Mouse (Mus musculus): ENCODE measurements around the gene Mad2l1bp. TPM values are rescaled to one million over a fixed set of nuclear protein-coding genes. Genes with fewer than 3 reads are reported as not detected.

Gene Mad2l1bp
- polyA plus RNA-seq (2012; rRNA removed), result 21.7 and 23.9 TPM in 2 replicates

DNA sequence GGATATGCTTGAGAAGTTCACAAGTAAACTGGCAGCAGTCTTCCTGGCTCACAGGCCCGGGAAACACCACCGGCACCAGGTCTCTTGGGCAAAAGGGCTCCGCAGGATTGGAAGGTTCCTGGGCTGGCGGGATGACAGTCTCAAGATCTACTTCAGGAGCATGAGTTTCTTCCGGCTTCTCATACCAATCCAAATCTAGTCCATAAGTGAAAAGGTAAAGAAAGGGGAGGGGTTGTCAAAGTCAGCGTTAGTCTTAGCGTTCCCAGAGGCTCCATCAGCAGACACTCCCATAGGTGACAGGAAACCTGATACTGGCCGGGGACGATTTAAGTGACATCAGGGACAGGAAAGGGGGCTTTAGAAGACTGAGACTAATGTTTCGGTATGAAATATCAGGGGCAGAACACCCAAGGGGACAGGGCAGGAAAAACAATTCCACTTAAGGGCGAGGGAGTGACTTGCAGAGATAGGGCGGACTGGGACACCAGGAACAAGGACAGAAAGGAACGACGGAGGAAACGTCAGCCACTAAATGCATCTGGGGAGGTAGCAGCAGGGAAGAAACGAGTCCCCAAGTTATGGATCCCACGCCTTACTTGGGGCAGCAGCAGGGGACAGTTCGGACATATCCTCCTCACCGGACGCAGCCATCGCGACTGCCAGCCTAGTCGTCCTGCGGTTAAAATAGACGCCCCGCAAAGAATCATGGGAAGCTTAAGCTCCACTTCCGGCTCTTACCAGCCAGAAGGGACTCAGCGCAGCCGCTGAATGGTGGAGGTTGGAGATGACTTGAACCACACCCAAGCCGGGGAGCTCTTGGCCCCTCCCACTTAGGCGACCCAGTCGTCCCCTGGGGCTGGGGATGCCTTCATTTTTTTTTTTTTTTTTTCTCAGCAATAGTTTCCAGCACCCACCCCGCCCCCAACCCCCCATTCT, at the start of gene Mad2l1bp:
Gene Mad2l1bp (minus strand): TSS at position 707 of the 936 bp plus-strand sequence.

DNA sequence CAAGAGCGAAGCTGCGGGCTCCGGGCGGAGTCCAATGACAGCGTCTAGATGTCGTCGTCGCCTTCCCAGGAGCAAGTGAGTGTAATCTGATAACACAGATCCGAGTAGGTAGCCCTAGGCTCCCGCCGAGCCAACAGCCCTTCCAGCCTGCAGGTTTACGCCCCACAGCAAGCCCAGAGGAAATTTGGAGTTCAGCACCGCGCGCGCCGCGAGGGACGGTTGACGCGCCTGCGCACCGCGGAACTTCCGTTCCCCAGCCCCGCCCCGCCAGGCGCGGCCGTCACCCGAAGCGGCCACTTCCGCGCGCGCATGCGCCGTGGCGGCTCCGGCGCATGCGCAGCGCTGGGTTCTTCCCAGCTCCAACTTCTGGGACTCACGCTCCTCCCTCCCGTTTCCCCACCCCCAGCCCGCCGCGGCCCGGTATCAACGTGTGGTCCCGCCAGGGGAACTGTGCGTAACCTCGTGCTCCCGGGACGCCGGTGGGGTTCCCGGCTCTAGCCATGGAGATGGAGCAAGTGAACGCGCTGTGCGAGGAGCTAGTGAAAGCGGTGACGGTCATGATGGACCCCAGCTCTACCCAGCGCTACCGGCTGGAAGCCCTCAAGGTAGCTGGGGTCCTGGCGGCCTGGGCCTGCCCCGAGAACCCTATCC, 49.2 kb upstream of the Mad2l1bp start, which contains the start of the genes Polh and Xpo5:
Gene Polh (minus strand): TSS at position 225 of the 651 bp plus-strand sequence.
Gene Xpo5 (plus strand): TSS at position 362 of the 651 bp plus-strand sequence.

DNA sequence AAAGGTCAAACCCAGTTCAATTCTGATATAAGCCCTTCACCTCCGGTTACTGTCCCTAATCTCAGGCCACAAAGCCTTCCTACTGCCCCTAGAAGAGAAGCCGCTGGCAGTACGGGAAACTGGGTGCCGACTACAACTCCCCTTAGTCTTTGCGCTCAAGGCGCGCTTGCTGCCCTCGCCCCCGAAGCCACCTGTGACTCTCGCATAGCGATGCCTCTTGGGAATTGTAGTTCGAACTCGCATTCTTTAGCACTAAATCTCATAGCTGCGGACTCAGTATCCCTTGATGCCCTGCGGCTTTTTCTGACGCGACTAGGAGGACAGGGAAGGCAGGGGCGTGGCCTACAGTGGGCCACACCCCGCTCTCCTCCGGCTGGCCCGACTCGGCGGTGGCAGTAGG, 7.3 kb upstream of the Mad2l1bp start, which contains the start of gene Gtpbp2:
Gene Gtpbp2 (plus strand): TSS at position 347 of the 400 bp plus-strand sequence.

DNA sequence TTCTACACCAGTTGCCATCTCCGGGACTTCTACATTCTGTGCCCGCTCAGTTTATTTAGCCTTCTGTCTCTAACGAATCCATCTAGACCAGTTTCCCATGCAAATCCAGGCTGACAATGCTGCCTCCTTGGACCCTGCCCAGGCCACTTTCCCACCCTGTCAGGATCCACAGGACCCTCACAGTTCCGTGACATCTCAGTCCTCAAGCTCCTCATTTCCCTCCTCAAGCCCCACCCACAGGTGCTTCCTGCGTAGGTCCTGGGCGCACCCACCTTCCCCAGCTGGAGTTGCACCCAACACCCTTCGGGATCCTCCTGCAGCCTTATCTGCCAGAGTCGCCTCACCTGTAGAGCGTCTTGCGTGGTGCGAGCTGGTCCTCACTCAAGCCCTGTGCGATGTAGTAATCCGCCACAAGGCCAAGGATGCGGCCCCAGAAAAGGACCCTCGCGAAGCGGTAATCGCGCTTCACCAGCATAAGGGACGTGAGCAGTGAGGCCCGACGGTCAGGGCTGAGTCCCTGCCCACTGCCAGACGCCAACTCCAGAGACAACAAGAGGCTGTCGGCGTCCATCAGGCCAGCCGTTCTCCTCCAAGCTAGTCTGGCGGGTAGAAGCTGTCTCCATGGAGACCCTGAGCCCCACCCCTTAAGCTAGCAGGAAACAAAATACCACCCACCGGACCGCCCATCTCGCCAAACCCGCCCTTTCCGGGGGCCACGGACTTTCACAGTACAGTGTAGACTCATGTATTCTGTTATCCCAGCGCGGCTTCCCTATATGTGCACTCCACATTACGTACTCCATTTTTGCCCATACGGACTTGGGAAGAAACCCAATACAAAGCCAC, 9.6 kb downstream of the Mad2l1bp start, which contains the start of gene Rsph9:
Gene Rsph9 (minus strand): TSS at position 639 of the 846 bp plus-strand sequence.

DNA sequence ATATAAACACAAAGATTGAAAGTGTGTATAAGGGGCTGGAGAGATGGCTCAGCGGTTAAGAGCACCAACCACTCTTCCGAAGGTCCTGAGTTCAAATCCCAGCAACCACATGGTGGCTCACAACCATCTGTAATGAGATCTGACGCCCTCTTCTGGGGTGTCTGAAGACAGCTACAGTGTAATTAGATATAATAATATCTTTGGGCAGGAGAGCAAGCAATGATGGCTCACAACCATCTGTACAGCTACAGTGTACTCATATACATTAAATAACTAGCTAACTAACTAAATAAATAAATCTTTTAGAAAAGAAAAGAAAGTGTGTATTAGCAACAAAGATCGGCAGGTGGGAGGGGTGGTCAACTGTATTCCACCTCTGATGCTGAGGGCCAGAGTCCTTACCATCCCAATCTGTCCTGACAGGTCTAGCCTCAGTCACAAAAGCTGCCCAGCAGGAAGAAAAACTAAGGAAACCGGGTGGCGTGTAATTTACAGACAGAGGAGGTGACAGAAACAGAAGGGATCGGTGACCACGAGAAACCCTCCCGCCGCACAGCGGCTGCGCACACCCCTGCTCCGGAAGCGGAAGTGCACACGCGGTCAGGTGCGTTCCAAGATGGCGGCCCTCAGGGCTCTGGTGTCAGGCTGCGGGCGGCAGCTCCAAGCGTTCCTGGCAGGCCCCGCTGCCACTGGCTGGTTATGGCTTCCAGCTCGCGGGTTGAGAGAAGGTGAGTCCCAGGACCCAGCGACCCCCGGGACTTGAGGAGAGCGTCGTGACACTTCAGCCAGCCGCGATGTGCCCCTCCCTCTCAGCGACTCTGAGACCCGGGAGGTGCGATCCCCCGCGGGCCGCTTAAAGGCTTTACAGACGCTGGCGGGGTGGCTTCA, 42.7 kb downstream of the Mad2l1bp start, which contains the start of gene Mrps18a:
Gene Mrps18a (plus strand): TSS at position 585 of the 888 bp plus-strand sequence.

Other genes with a start within 250 kb of the Mad2l1bp start
- gene Vegfa, start 121.2 kb downstream of the Mad2l1bp start, polyA plus RNA-seq (2012; rRNA removed), result 205 and 227 TPM in 2 replicates
- gene Mrps18a, start 42.6 kb downstream of the Mad2l1bp start, polyA plus RNA-seq (2012; rRNA removed), result 92.3 and 96.9 TPM in 2 replicates
- 26.1 and 26.4 TPM in 2 replicates for gene Rsph9, start 9.3 kb downstream of the Mad2l1bp start, polyA plus RNA-seq (2012; rRNA removed)
- gene Gtpbp2, start 7.5 kb upstream of the Mad2l1bp start, polyA plus RNA-seq (2012; rRNA removed), result 186 and 196 TPM in 2 replicates
- gene Polh, start 49.1 kb upstream of the Mad2l1bp start, polyA plus RNA-seq (2012; rRNA removed), result 11.3 and 12.0 TPM in 2 replicates
- gene Xpo5, start 49.2 kb upstream of the Mad2l1bp start, polyA plus RNA-seq (2012; rRNA removed), result 51.0 and 55.9 TPM in 2 replicates
- gene Polr1c, start 94.5 kb upstream of the Mad2l1bp start, polyA plus RNA-seq (2012; rRNA removed), result 120 and 123 TPM in 2 replicates
- 68.1 and 81.0 TPM in 2 replicates for gene Yipf3, start 94.5 kb upstream of the Mad2l1bp start, polyA plus RNA-seq (2012; rRNA removed)
- 20.0 and 20.2 TPM in 2 replicates for gene Lrrc73, start 100.0 kb upstream of the Mad2l1bp start, polyA plus RNA-seq (2012; rRNA removed)
- 76.4 and 83.6 TPM in 2 replicates for gene Tjap1, start 129.5 kb upstream of the Mad2l1bp start, polyA plus RNA-seq (2012; rRNA removed)
- gene Dlk2, start 143.9 kb upstream of the Mad2l1bp start, polyA plus RNA-seq (2012; rRNA removed), result 74.5 and 85.0 TPM in 2 replicates
- 16.7 and 17.0 TPM in 2 replicates for gene Abcc10, start 174.8 kb upstream of the Mad2l1bp start, polyA plus RNA-seq (2012; rRNA removed)
- gene Zfp318, start 230.2 kb upstream of the Mad2l1bp start, polyA plus RNA-seq (2012; rRNA removed), result 36.2 and 37.2 TPM in 2 replicates